Mouse (Mus musculus) midbrain, postnatal 0 days (tissue): Measurements from ENCODE around the gene Nupl2. TPM values are rescaled to one million over a fixed set of nuclear protein-coding genes. Genes with fewer than 3 reads are reported as not detected.

Experiments
- ATAC-seq: fragments of 200-750 bp; cut with Nextera tagmentation; 2 replicates; pipeline ENCODE4 v1.8.0; 2017; ENCODE audit warnings: moderate number of reproducible peaks, mild to moderate bottlenecking, moderate TSS enrichment, moderate library complexity; ENCODE audit not compliant: low FRiP score
- DNase-seq: peaks from one replicate; pipeline ENCODE4 v3.0.0-alpha.2; 2015; ENCODE audit warnings: low spot score
- H3K27ac ChIP-seq: fragments of 300-500 bp; sonication (generic); 2 replicates; pipeline ENCODE4 v1.5.1; 2014; ENCODE audit warnings: low read depth, mild to moderate bottlenecking, low read length, mixed read lengths
- H3K27me3 ChIP-seq: fragments of 300-500 bp; sonication (generic); 2 replicates; pipeline ENCODE4 v1.6.1; 2014; ENCODE audit warnings: low read length, control low read depth, mixed read lengths; ENCODE audit not compliant: insufficient read depth
- H3K36me3 ChIP-seq: fragments of 300-500 bp; sonication (generic); 2 replicates; pipeline ENCODE4 v1.6.1; 2014; ENCODE audit warnings: low read length, control low read depth, mixed read lengths; ENCODE audit not compliant: insufficient read depth
- H3K4me1 ChIP-seq: fragments of 300-500 bp; sonication (generic); 2 replicates; pipeline ENCODE4 v1.6.1; 2014; ENCODE audit warnings: mild to moderate bottlenecking, control low read depth, antibody characterized with exemption, low read length, mixed read lengths; ENCODE audit not compliant: insufficient read depth
- H3K4me2 ChIP-seq: fragments of 300-500 bp; sonication (generic); 2 replicates; pipeline ENCODE4 v1.6.1; 2014; ENCODE audit warnings: low read depth, mild to moderate bottlenecking, low read length, mixed read lengths; ENCODE audit not compliant: poor library complexity, severe bottlenecking
- H3K4me3 ChIP-seq: fragments of 300-500 bp; sonication (generic); 2 replicates; pipeline ENCODE4 v1.5.1; 2014; ENCODE audit warnings: low read depth, mild to moderate bottlenecking, low read length, moderate library complexity
- H3K9ac ChIP-seq: fragments of 300-500 bp; sonication (generic); replicated peaks from 2 replicates; pipeline ENCODE4 v1.6.1; 2014; ENCODE audit warnings: mild to moderate bottlenecking, low read length, moderate library complexity, mixed read lengths; ENCODE audit not compliant: poor library complexity, severe bottlenecking
- H3K9me3 ChIP-seq: fragments of 300-500 bp; sonication (generic); 2 replicates; pipeline ENCODE4 v1.6.1; 2016; ENCODE audit warnings: low read length, control low read depth
- CTCF ChIP-seq: IDR thresholded peaks from 2 replicates; pipeline ENCODE4 v1.5.1; 2016; ENCODE audit warnings: antibody characterized with exemption, mild to moderate bottlenecking
- WGBS: fragments of 180-500 bp; shearing (Covaris S2); extraction: QIAGEN DNeasy Blood & Tissue Kit; methylation state at CpG from one replicate; pipeline ENCODE4 v1.1.7; 2014; 5-methylcytosine and 5-hydroxymethylcytosine counted together
- polyA plus RNA-seq: library from polyadenylated mRNA; unstranded; fragments of >200 nt; fragmentation: Nextera tagmentation; extraction: Ambion mirVana; gene quantifications from 2 replicates; pipeline ENCODE4 v1.2.1, GENCODE M21; 2015
- total RNA-seq: library from RNA; depleted of rRNA; stranded (reverse); fragments of >200 nt; gene quantifications from 2 replicates; pipeline ENCODE4 v1.2.3, GENCODE M21; 2014

Gene Nupl2
- total and polyA plus RNA-seq, 2 experiments from 2014 or later, result 9.4 to 14.0 TPM

GRCm38 (mm10) chr5:24126967-24127366 lies 37.8 kb upstream of the Nupl2 start:
- Histone ChIP-seq H3K4me3 (no peak overlapping the region), H3K4me1 (no peaks in the 10 kb centered on the region), H3K9me3 (no peaks in the 10 kb centered on the region), H3K4me2 (no peak overlapping the region), H3K27me3 (no peaks in the 10 kb centered on the region), H3K36me3 (peaks cover 6% of the 10 kb centered on the region; the same call in 1 of the 2 replicates), H3K9ac (no peak overlapping the region), H3K27ac (no peak overlapping the region)
- 86% methylated on average over 4 of the region's 4 CpGs for WGBS
- DNase-seq (no peak), ATAC-seq (no peak)
- no peak for TF ChIP-seq CTCF

GRCm38 (mm10) chr5:24146964-24147363 lies 17.8 kb upstream of the Nupl2 start:
- DNase-seq, result no peak
- H3K36me3 ChIP-seq, result peaks cover 57% of the 10 kb centered on the region
- H3K9ac ChIP-seq, result no peak overlapping the region
- no peaks in the 10 kb centered on the region for H3K9me3 ChIP-seq
- no peak overlapping the region for H3K27ac ChIP-seq
- ATAC-seq, result no peak
- TF ChIP-seq CTCF, result no peak
- no peaks in the 10 kb centered on the region for H3K27me3 ChIP-seq
- H3K4me3 ChIP-seq, result no peak overlapping the region
- no peak overlapping the region for H3K4me2 ChIP-seq
- 96% methylated on average over 5 of the region's 5 CpGs for WGBS
- no peaks in the 10 kb centered on the region for H3K4me1 ChIP-seq

- no peak overlapping the region for H3K4me2 ChIP-seq
- peaks cover 26% of the 10 kb centered on the region for H3K36me3 ChIP-seq
- no peak overlapping the region for H3K9ac ChIP-seq
- ATAC-seq, result no peak
- no peak overlapping the region for H3K4me3 ChIP-seq
- H3K4me1 ChIP-seq, result no peaks in the 10 kb centered on the region
- H3K27ac ChIP-seq, result no peak overlapping the region
- no peaks in the 10 kb centered on the region for H3K27me3 ChIP-seq
- no peak for TF ChIP-seq CTCF
- DNase-seq, result no peak
- no peaks in the 10 kb centered on the region for H3K9me3 ChIP-seq
Observed at GRCm38 (mm10) chr5:24152199-24152598, 12.6 kb upstream of the Nupl2 start.

GRCm38 (mm10) chr5:24156774-24157173 lies 8.0 kb upstream of the Nupl2 start:
- H3K4me1 ChIP-seq, result no peaks in the 10 kb centered on the region
- DNase-seq, result no peak
- no peak overlapping the region for H3K4me2 ChIP-seq

GRCm38 (mm10) chr5:24167263-24167662 lies 2.5 kb downstream of the Nupl2 start:
- Histone ChIP-seq H3K36me3 (peaks cover 19% of the 10 kb centered on the region), H3K4me2 (no peak overlapping the region), H3K9me3 (no peaks in the 10 kb centered on the region), H3K4me1 (no peaks in the 10 kb centered on the region), H3K4me3 (no peak overlapping the region), H3K27me3 (no peaks in the 10 kb centered on the region), H3K27ac (no peak overlapping the region), H3K9ac (no peak overlapping the region)
- peak; percentile 66 for TF ChIP-seq CTCF
- no peak for ATAC-seq
- whole genome bisulfite sequencing, result 53% methylated on average over 5 of the region's 5 CpGs
- peak; percentile 45 for DNase-seq

More at GRCm38 (mm10) chr5:24156774-24157173, 8.0 kb upstream of the Nupl2 start:
- Histone ChIP-seq H3K4me3 (no peak overlapping the region), H3K9me3 (no peaks in the 10 kb centered on the region), H3K9ac (no peak overlapping the region), H3K27ac (no peak overlapping the region), H3K36me3 (peaks cover 20% of the 10 kb centered on the region), H3K27me3 (no peaks in the 10 kb centered on the region)
- no peak for TF ChIP-seq CTCF
- WGBS, result 93% methylated on average over 6 of the region's 6 CpGs
- ATAC-seq, result no peak

GRCm38 (mm10) chr5:24169881-24170280 lies 5.1 kb downstream of the Nupl2 start:
- no peaks in the 10 kb centered on the region for H3K9me3 ChIP-seq
- no peak overlapping the region for H3K9ac ChIP-seq
- H3K4me2 ChIP-seq, result no peak overlapping the region
- H3K27me3 ChIP-seq, result no peaks in the 10 kb centered on the region
- no peak for DNase-seq
- TF ChIP-seq CTCF, result no peak
- no peak overlapping the region for H3K27ac ChIP-seq
- no peaks in the 10 kb centered on the region for H3K4me1 ChIP-seq
- ATAC-seq, result no peak
- 96% methylated on average over 6 of the region's 6 CpGs for WGBS
- peaks cover 29% of the 10 kb centered on the region for H3K36me3 ChIP-seq
- no peak overlapping the region for H3K4me3 ChIP-seq
